Mouse (Mus musculus) liver, postnatal 0 days (tissue): ENCODE data around the gene Evi5l. TPM values are rescaled to one million over a fixed set of nuclear protein-coding genes. Genes with fewer than 3 reads are reported as not detected.

Experiments
- ATAC-seq: fragments of 200-750 bp; cut with Nextera tagmentation; 2 replicates; pipeline ENCODE4 v1.8.0; 2017; ENCODE audit warnings: mild to moderate bottlenecking, moderate library complexity
- DNase-seq: peaks from one replicate; pipeline ENCODE4 v3.0.0-alpha.2; 2016
- H3K27ac ChIP-seq: fragments of 300-500 bp; sonication (generic); 2 replicates; pipeline ENCODE4 v1.5.1; 2014; ENCODE audit warnings: antibody characterized with exemption, moderate library complexity, mild to moderate bottlenecking, low read depth
- H3K27me3 ChIP-seq: fragments of 300-500 bp; sonication (generic); 2 replicates; pipeline ENCODE4 v1.6.1; 2014; ENCODE audit warnings: low read length, control low read depth, mixed read lengths; ENCODE audit not compliant: insufficient read depth
- H3K36me3 ChIP-seq: fragments of 300-500 bp; sonication (generic); replicated peaks from 2 replicates; pipeline ENCODE4 v1.6.1; 2014; ENCODE audit warnings: mild to moderate bottlenecking, control low read depth, low read length, moderate library complexity, mixed read lengths; ENCODE audit not compliant: insufficient read depth
- H3K4me1 ChIP-seq: fragments of 300-500 bp; sonication (generic); 2 replicates; pipeline ENCODE4 v1.6.1; 2014; ENCODE audit warnings: antibody characterized with exemption, mild to moderate bottlenecking, control low read depth; ENCODE audit not compliant: insufficient read depth
- H3K4me2 ChIP-seq: fragments of 300-500 bp; sonication (generic); 2 replicates; pipeline ENCODE4 v1.6.1; 2014; ENCODE audit warnings: low read depth, mild to moderate bottlenecking, low read length, moderate library complexity, mixed read lengths
- H3K4me3 ChIP-seq: fragments of 300-500 bp; sonication (generic); 2 replicates; pipeline ENCODE4 v1.5.1; 2014; ENCODE audit warnings: low read depth, low read length
- H3K9ac ChIP-seq: fragments of 300-500 bp; sonication (generic); replicated peaks from 2 replicates; pipeline ENCODE4 v1.6.1; 2014; ENCODE audit warnings: mild to moderate bottlenecking, moderate library complexity
- H3K9me3 ChIP-seq: fragments of 300-500 bp; sonication (generic); 2 replicates; pipeline ENCODE4 v1.6.1; 2016; ENCODE audit warnings: mild to moderate bottlenecking, control low read depth, low read length, mixed read lengths
- CTCF ChIP-seq: sonication (generic); IDR thresholded peaks from 2 replicates; pipeline ENCODE4 v1.5.1; 2016; ENCODE audit warnings: antibody characterized with exemption, low read depth
- EP300 ChIP-seq: IDR thresholded peaks from 2 replicates; pipeline ENCODE4 v1.6.1; 2016; ENCODE audit warnings: antibody characterized with exemption, low read depth, mild to moderate bottlenecking
- WGBS: fragments of 180-500 bp; shearing (Covaris S2); extraction: QIAGEN DNeasy Blood & Tissue Kit; methylation state at CpG from one replicate; pipeline ENCODE4 v1.1.7; 2014; ENCODE audit not compliant: insufficient replicate concordance; 5-methylcytosine and 5-hydroxymethylcytosine counted together
- polyA plus RNA-seq: library from polyadenylated mRNA; unstranded; fragments of >200 nt; fragmentation: Nextera tagmentation; extraction: Ambion mirVana; gene quantifications from 2 replicates; pipeline ENCODE4 v1.2.1, GENCODE M21; 2015

The Evi5l gene
- polyA plus RNA-seq: 2.8 and 3.8 TPM in 2 replicates

- Histone ChIP-seq H3K9ac (peak within 1 kb of the TSS; percentile 77), H3K4me2 (peak within 1 kb of the TSS; percentile 88), H3K4me3 (peak within 1 kb of the TSS; percentile 69), H3K4me1 (peaks cover 14% of the 10 kb centered on the region), H3K9me3 (no peaks in the 10 kb centered on the region), H3K36me3 (no peaks in the 10 kb centered on the region), H3K27ac (no peak within 1 kb of the TSS), H3K27me3 (no peaks in the 10 kb centered on the region)
- ATAC-seq (peak; percentile 96), DNase-seq (peak; percentile 97)
- peak; percentile 66 for TF ChIP-seq EP300
- no peak for TF ChIP-seq CTCF
- WGBS: under 1% methylated on average over 51 of the region's 51 CpGs
Measured at GRCm38 (mm10) chr8:4165852-4166751, at the start of gene Evi5l. TSS of gene Evi5l (plus strand) at chr8:4166567.

GRCm38 (mm10) chr8:4133798-4134197, 32.6 kb upstream of the Evi5l start, which contains the start of gene Cd209g:
TSS of gene Cd209g (plus strand) at chr8:4134098.
- H3K36me3 ChIP-seq: no peaks in the 10 kb centered on the region
- no peaks in the 10 kb centered on the region for H3K27me3 ChIP-seq
- no peak within 1 kb of the TSS for H3K9ac ChIP-seq
- no peaks in the 10 kb centered on the region for H3K4me1 ChIP-seq
- TF ChIP-seq CTCF: no peak
- TF ChIP-seq EP300: no peak
- DNase-seq (no peak), ATAC-seq (no peak)
- no peak within 1 kb of the TSS for H3K4me2 ChIP-seq
- 84% methylated on average over 10 of the region's 10 CpGs for WGBS
- no peak within 1 kb of the TSS for H3K27ac ChIP-seq
- H3K9me3 ChIP-seq: no peaks in the 10 kb centered on the region
- H3K4me3 ChIP-seq: no peak within 1 kb of the TSS

GRCm38 (mm10) chr8:4139660-4140646, 26.4 kb upstream of the Evi5l start:
- no peak overlapping the region for H3K4me3 ChIP-seq
- no peak overlapping the region for H3K9ac ChIP-seq
- no peak overlapping the region for H3K27ac ChIP-seq
- TF ChIP-seq EP300 (no peak), CTCF (peak; percentile 88)
- DNase-seq: peak; percentile 80
- no peaks in the 10 kb centered on the region for H3K4me1 ChIP-seq
- no peaks in the 10 kb centered on the region for H3K9me3 ChIP-seq
- 11% methylated on average over 12 of the region's 12 CpGs for WGBS
- no peak overlapping the region for H3K4me2 ChIP-seq
- H3K36me3 ChIP-seq: no peaks in the 10 kb centered on the region
- peak; percentile 70; the same call in 1 of the 2 replicates for ATAC-seq
- no peaks in the 10 kb centered on the region for H3K27me3 ChIP-seq

- TF ChIP-seq CTCF (peak; percentile 12; the same call in 1 of the 2 replicates), EP300 (no peak)
- Histone ChIP-seq H3K4me1 (no peaks in the 10 kb centered on the region), H3K4me3 (no peak overlapping the region), H3K36me3 (no peaks in the 10 kb centered on the region), H3K9ac (no peak overlapping the region), H3K4me2 (no peak overlapping the region), H3K27me3 (no peaks in the 10 kb centered on the region), H3K27ac (no peak overlapping the region), H3K9me3 (no peaks in the 10 kb centered on the region)
- no peak for ATAC-seq
- 52% methylated on average over 3 of the region's 3 CpGs for WGBS
- DNase-seq: no peak
Measured at GRCm38 (mm10) chr8:4141721-4142120, 24.6 kb upstream of the Evi5l start.

GRCm38 (mm10) chr8:4147272-4147671, 19.1 kb upstream of the Evi5l start:
- Histone ChIP-seq H3K4me2 (no peak overlapping the region), H3K27me3 (no peaks in the 10 kb centered on the region), H3K27ac (no peak overlapping the region), H3K4me3 (no peak overlapping the region), H3K9ac (no peak overlapping the region), H3K4me1 (no peaks in the 10 kb centered on the region), H3K9me3 (no peaks in the 10 kb centered on the region), H3K36me3 (no peaks in the 10 kb centered on the region)
- DNase-seq: no peak
- TF ChIP-seq CTCF (no peak), EP300 (no peak)
- ATAC-seq: no peak
- 42% methylated on average over 1 of the region's 1 CpGs for WGBS

GRCm38 (mm10) chr8:4154878-4155277, 11.5 kb upstream of the Evi5l start:
- ATAC-seq: no peak
- TF ChIP-seq CTCF (no peak), EP300 (no peak)

More at GRCm38 (mm10) chr8:4154878-4155277, 11.5 kb upstream of the Evi5l start:
- Histone ChIP-seq H3K9ac (no peak overlapping the region), H3K9me3 (no peaks in the 10 kb centered on the region), H3K4me1 (no peaks in the 10 kb centered on the region), H3K27ac (no peak overlapping the region), H3K4me3 (no peak overlapping the region), H3K36me3 (no peaks in the 10 kb centered on the region), H3K4me2 (no peak overlapping the region), H3K27me3 (no peaks in the 10 kb centered on the region)
- no peak for DNase-seq
